Mouse (Mus musculus) liver, embryonic 12.5 days (tissue): Measurements from ENCODE around the gene Drd4. TPM values are rescaled to one million over a fixed set of nuclear protein-coding genes. Genes with fewer than 3 reads are reported as not detected.

Experiments
- ATAC-seq: fragments of 200-750 bp; cut with Nextera tagmentation; 2 replicates; pipeline ENCODE4 v1.8.0; 2017; ENCODE audit warnings: moderate number of reproducible peaks, mild to moderate bottlenecking, moderate library complexity
- H3K27ac ChIP-seq: fragments of 300-500 bp; sonication (generic); 2 replicates; pipeline ENCODE4 v1.5.1; 2016; ENCODE audit warnings: mild to moderate bottlenecking
- H3K27me3 ChIP-seq: fragments of 300-500 bp; sonication (generic); replicated peaks from 2 replicates; pipeline ENCODE4 v1.6.1; 2016; ENCODE audit warnings: mild to moderate bottlenecking, moderate library complexity
- H3K36me3 ChIP-seq: fragments of 300-500 bp; sonication (generic); 2 replicates; pipeline ENCODE4 v1.6.1; 2016; ENCODE audit warnings: mild to moderate bottlenecking, moderate library complexity
- H3K4me1 ChIP-seq: fragments of 300-500 bp; sonication (generic); 2 replicates; pipeline ENCODE4 v1.6.1; 2016
- H3K4me2 ChIP-seq: fragments of 300-500 bp; sonication (generic); 2 replicates; pipeline ENCODE4 v1.6.1; 2016; ENCODE audit warnings: mild to moderate bottlenecking, moderate library complexity
- H3K4me3 ChIP-seq: fragments of 300-500 bp; sonication (generic); 2 replicates; pipeline ENCODE4 v1.5.1; 2016; ENCODE audit warnings: mild to moderate bottlenecking, moderate library complexity
- H3K9ac ChIP-seq: fragments of 300-500 bp; sonication (generic); 2 replicates; pipeline ENCODE4 v1.6.1; 2016; ENCODE audit warnings: mild to moderate bottlenecking, moderate library complexity
- H3K9me3 ChIP-seq: fragments of 300-500 bp; sonication (generic); replicated peaks from 2 replicates; pipeline ENCODE4 v1.6.1; 2016; ENCODE audit warnings: mild to moderate bottlenecking, moderate library complexity
- WGBS: fragments of 180-500 bp; shearing (Covaris S2); methylation state at CpG from one replicate; pipeline ENCODE4 v1.1.7; 2016; ENCODE audit not compliant: insufficient replicate concordance; 5-methylcytosine and 5-hydroxymethylcytosine counted together
- polyA plus RNA-seq: library from polyadenylated mRNA; unstranded; fragments of >200 nt; fragmentation: Nextera tagmentation; extraction: Ambion mirVana; gene quantifications from 2 replicates; pipeline ENCODE4 v1.2.1, GENCODE M21; 2016

Gene Drd4
- polyA plus RNA-seq, 1 experiment from 2014 or later: 0.04 TPM

- Histone ChIP-seq H3K4me3 (peak overlapping the region; percentile 36), H3K4me2 (peak overlapping the region; percentile 64), H3K27ac (no peak overlapping the region), H3K9ac (peak overlapping the region; percentile 53; the same call in 1 of the 2 replicates), H3K36me3 (peaks cover 19% of the 10 kb centered on the region; the same call in 1 of the 2 replicates), H3K4me1 (peaks cover 22% of the 10 kb centered on the region), H3K9me3 (no peaks in the 10 kb centered on the region), H3K27me3 (peaks cover 37% of the 10 kb centered on the region)
- no peak for ATAC-seq
- 42% methylated on average over 20 of the region's 20 CpGs for WGBS
Measured at GRCm38 (mm10) chr7:141339215-141339920, 47.6 kb downstream of the Drd4 start.

GRCm38 (mm10) chr7:141340023-141340422 is 48.2 kb downstream of the Drd4 start:
- Histone ChIP-seq H3K36me3 (peaks cover 12% of the 10 kb centered on the region; the same call in 1 of the 2 replicates), H3K9ac (no peak overlapping the region), H3K9me3 (no peaks in the 10 kb centered on the region), H3K4me3 (no peak overlapping the region), H3K27me3 (peaks cover 37% of the 10 kb centered on the region), H3K27ac (peak overlapping the region; percentile 27), H3K4me2 (no peak overlapping the region; the same call in 1 of the 2 replicates), H3K4me1 (peaks cover 22% of the 10 kb centered on the region)
- no peak for ATAC-seq
- 70% methylated on average over 7 of the region's 7 CpGs for WGBS

- Histone ChIP-seq H3K4me2 (no peak overlapping the region; the same call in 1 of the 2 replicates), H3K4me3 (no peak overlapping the region), H3K9me3 (no peaks in the 10 kb centered on the region), H3K4me1 (peaks cover 22% of the 10 kb centered on the region), H3K27ac (peak overlapping the region; percentile 38), H3K36me3 (peaks cover 9% of the 10 kb centered on the region; the same call in 1 of the 2 replicates), H3K9ac (no peak overlapping the region), H3K27me3 (peaks cover 37% of the 10 kb centered on the region)
- 68% methylated on average over 6 of the region's 6 CpGs for WGBS
- peak; percentile 23; the same call in 1 of the 2 replicates for ATAC-seq
Measured at GRCm38 (mm10) chr7:141340476-141340875, 48.7 kb downstream of the Drd4 start.

- Histone ChIP-seq H3K4me3 (no peak overlapping the region), H3K9me3 (no peaks in the 10 kb centered on the region), H3K36me3 (no peaks in the 10 kb centered on the region), H3K4me1 (peaks cover 22% of the 10 kb centered on the region), H3K27me3 (peaks cover 37% of the 10 kb centered on the region), H3K4me2 (no peak overlapping the region), H3K9ac (no peak overlapping the region), H3K27ac (no peak overlapping the region)
- no peak for ATAC-seq
- WGBS: 73% methylated on average over 10 of the region's 10 CpGs
Measured at GRCm38 (mm10) chr7:141341689-141342226, 50.0 kb downstream of the Drd4 start.

GRCm38 (mm10) chr7:141343230-141343629 is 51.4 kb downstream of the Drd4 start:
- H3K9ac ChIP-seq: no peak overlapping the region

GRCm38 (mm10) chr7:141343696-141344095 is 51.9 kb downstream of the Drd4 start:
- no peak overlapping the region for H3K27ac ChIP-seq
- no peaks in the 10 kb centered on the region for H3K36me3 ChIP-seq
- H3K9me3 ChIP-seq: no peaks in the 10 kb centered on the region
- H3K4me3 ChIP-seq: no peak overlapping the region
- H3K9ac ChIP-seq: no peak overlapping the region
- 51% methylated on average over 7 of the region's 7 CpGs for WGBS
- H3K4me1 ChIP-seq: peaks cover 10% of the 10 kb centered on the region
- H3K4me2 ChIP-seq: no peak overlapping the region
- no peak for ATAC-seq
- H3K27me3 ChIP-seq: peaks cover 28% of the 10 kb centered on the region

More at GRCm38 (mm10) chr7:141343230-141343629, 51.4 kb downstream of the Drd4 start:
- H3K27ac ChIP-seq: no peak overlapping the region
- no peak overlapping the region for H3K4me2 ChIP-seq
- no peaks in the 10 kb centered on the region for H3K36me3 ChIP-seq
- H3K4me3 ChIP-seq: no peak overlapping the region
- peaks cover 32% of the 10 kb centered on the region for H3K27me3 ChIP-seq
- no peak for ATAC-seq
- 67% methylated on average over 2 of the region's 2 CpGs for WGBS
- no peaks in the 10 kb centered on the region for H3K9me3 ChIP-seq
- peaks cover 15% of the 10 kb centered on the region for H3K4me1 ChIP-seq

GRCm38 (mm10) chr7:141344787-141345186 is 53.0 kb downstream of the Drd4 start:
- Histone ChIP-seq H3K27me3 (peaks cover 18% of the 10 kb centered on the region; the same call in 1 of the 2 replicates), H3K9me3 (no peaks in the 10 kb centered on the region), H3K4me3 (no peak overlapping the region), H3K4me2 (no peak overlapping the region), H3K27ac (no peak overlapping the region), H3K9ac (no peak overlapping the region), H3K4me1 (no peaks in the 10 kb centered on the region), H3K36me3 (no peaks in the 10 kb centered on the region)
- WGBS: 83% methylated on average over 5 of the region's 5 CpGs
- no peak for ATAC-seq

Other genes with a start within 250 kb of the Drd4 start
- gene B4galnt4, start 230.9 kb upstream of the Drd4 start, polyA plus RNA-seq: 1.9 and 2.3 TPM in 2 replicates
- 0.71 and 1.1 TPM in 2 replicates for gene Pkp3, start 213.8 kb upstream of the Drd4 start, polyA plus RNA-seq
- gene Sigirr, start 191.4 kb upstream of the Drd4 start, polyA plus RNA-seq: 16.0 and 16.5 TPM in 2 replicates
- 0.15 and 0.19 TPM in 2 replicates for gene Ano9, start 174.2 kb upstream of the Drd4 start, polyA plus RNA-seq
- 159 and 164 TPM in 2 replicates for gene Ptdss2, start 169.6 kb upstream of the Drd4 start, polyA plus RNA-seq
- 55.0 and 65.0 TPM in 2 replicates for gene Rnh1, start 119.1 kb upstream of the Drd4 start, polyA plus RNA-seq
- gene Hras, start 98.0 kb upstream of the Drd4 start, polyA plus RNA-seq: 124 and 125 TPM in 2 replicates
- 16.4 and 17.9 TPM in 2 replicates for gene Lrrc56, start 97.8 kb upstream of the Drd4 start, polyA plus RNA-seq
- gene Lmntd2, start 77.9 kb upstream of the Drd4 start, polyA plus RNA-seq: 0.99 and 1.1 TPM in 2 replicates
- 27.3 and 28.3 TPM in 2 replicates for gene Rassf7, start 76.1 kb upstream of the Drd4 start, polyA plus RNA-seq
- 52.9 and 53.1 TPM in 2 replicates for gene Phrf1, start 63.2 kb upstream of the Drd4 start, polyA plus RNA-seq
- 4.9 and 5.2 TPM in 2 replicates for gene Irf7, start 25.5 kb upstream of the Drd4 start, polyA plus RNA-seq
- 0.14 and 0.20 TPM in 2 replicates for gene Cdhr5, start 15.2 kb upstream of the Drd4 start, polyA plus RNA-seq
- gene Sct, start 12.9 kb upstream of the Drd4 start, polyA plus RNA-seq: 0.32 and 0.60 TPM in 2 replicates
- 24.7 and 25.6 TPM in 2 replicates for gene Deaf1, start 35.7 kb downstream of the Drd4 start, polyA plus RNA-seq
- gene Tmem80, start 35.7 kb downstream of the Drd4 start, polyA plus RNA-seq: 24.3 and 24.8 TPM in 2 replicates
- gene Eps8l2, start 46.9 kb downstream of the Drd4 start, polyA plus RNA-seq: 4.9 and 5.6 TPM in 2 replicates
- gene Taldo1, start 100.2 kb downstream of the Drd4 start, polyA plus RNA-seq: 516 and 525 TPM in 2 replicates
- gene Gatd1, start 122.1 kb downstream of the Drd4 start, polyA plus RNA-seq: 21.1 and 22.8 TPM in 2 replicates
- gene Cend1, start 137.5 kb downstream of the Drd4 start, polyA plus RNA-seq: 0.10 and 0.16 TPM in 2 replicates
- gene Slc25a22, start 145.9 kb downstream of the Drd4 start, polyA plus RNA-seq: 26.0 and 27.1 TPM in 2 replicates
- 17.3 and 17.7 TPM in 2 replicates for gene Pidd1, start 152.0 kb downstream of the Drd4 start, polyA plus RNA-seq
- 1,288 and 1,344 TPM in 2 replicates for gene Rplp2, start 155.4 kb downstream of the Drd4 start, polyA plus RNA-seq
- 16.6 and 17.8 TPM in 2 replicates for gene Pnpla2, start 163.2 kb downstream of the Drd4 start, polyA plus RNA-seq
- 3.7 and 5.8 TPM in 2 replicates for gene Cracr2b, start 169.1 kb downstream of the Drd4 start, polyA plus RNA-seq
- 5.7 and 6.2 TPM in 2 replicates for gene Cd151, start 175.4 kb downstream of the Drd4 start, polyA plus RNA-seq
- 74.6 and 76.1 TPM in 2 replicates for gene Polr2l, start 183.1 kb downstream of the Drd4 start, polyA plus RNA-seq
- gene Tspan4, start 183.2 kb downstream of the Drd4 start, polyA plus RNA-seq: 56.1 and 60.9 TPM in 2 replicates
- gene Chid1, start 247.9 kb downstream of the Drd4 start, polyA plus RNA-seq: 32.0 and 32.7 TPM in 2 replicates